Mouse (Mus musculus) frontal cortex, postnatal 10 days (tissue): ENCODE results near the gene Hist2h2aa1.
"Not testable (repeated sequence)": the region's sequence is repeated elsewhere in the genome, so short reads cannot be mapped to it uniquely, and the experiment has no call there.

Experiments used
- DNase-seq, 2 experiments: peaks; one replicate each; pipeline ENCODE4 v3.0.0; 2022; ENCODE audit warnings: low spot score in 2 of 2, mixed read lengths in 1 of 2

Gene Hist2h2aa1

DNA sequence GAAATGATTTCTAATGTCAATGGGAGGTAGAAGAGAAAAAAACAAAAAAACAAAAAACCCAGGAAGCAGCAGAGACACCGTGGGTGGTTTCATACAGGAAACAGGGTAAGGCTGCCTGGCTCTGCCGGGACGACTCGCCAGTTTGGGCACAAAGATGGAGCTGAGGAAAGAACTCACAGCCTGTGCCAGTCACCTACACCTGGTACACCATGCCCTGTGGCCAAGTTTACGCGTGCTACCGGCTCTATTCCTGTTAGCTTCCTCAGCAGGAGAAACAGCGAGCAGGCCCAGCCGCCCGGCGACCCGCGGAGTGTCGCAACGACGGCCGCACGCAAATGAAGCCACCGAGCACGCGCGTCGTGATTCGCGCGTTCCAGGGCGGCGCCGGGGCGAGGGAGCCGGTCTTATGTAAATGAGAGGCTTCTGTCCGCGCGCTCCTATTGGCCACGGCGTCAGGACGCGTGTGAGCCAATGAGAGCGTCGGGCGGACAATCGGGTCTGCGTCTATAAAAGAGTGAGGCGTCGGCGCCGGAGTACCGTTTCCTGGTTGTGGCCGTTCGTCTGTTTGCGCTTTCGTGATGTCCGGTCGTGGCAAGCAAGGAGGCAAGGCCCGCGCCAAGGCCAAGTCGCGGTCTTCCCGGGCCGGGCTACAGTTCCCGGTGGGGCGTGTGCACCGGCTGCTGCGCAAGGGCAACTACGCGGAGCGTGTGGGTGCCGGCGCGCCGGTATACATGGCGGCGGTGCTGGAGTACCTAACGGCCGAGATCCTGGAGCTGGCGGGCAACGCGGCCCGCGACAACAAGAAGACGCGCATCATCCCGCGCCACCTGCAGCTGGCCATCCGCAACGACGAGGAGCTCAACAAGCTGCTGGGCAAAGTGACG lies at the start of gene Hist2h2aa1:
Gene Hist2h2aa1 (plus strand): TSS at position 495 of the 884 bp plus-strand sequence.
- peak; percentile 83 to 85 for DNase-seq

DNA sequence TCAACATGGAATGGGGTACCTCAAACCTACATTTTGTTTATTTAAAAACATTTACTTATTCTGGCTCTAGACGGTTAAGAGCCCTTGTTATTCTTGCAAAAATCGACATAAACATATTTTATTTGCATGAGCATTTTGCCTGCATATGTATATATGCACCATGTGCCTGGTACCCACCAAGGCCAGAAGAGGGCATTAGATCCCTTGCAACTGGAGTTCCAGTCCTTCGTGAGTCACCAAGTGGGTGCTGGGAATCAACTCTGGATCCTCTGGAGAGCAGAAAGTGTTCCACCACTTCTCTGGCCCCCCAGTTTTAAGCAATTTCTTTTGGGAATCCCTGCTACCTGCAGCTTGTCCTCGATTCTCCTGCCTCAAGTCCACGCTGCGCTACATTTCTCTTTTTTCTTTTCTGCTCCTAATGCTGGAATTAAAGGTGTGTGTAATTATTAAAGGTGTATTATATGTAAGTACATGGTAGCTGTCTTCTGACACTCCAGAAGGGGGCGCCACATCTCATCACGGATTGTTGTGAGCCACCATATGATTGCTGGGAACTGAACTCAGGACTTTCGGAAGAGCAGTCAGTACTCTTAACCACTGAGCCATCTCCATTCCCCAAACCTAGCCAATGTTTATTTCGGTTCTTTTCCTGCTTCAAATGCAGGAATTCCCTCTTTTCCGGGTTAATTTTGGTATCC lies 49.5 kb upstream of the Hist2h2aa1 start:
- no peak for DNase-seq

DNA sequence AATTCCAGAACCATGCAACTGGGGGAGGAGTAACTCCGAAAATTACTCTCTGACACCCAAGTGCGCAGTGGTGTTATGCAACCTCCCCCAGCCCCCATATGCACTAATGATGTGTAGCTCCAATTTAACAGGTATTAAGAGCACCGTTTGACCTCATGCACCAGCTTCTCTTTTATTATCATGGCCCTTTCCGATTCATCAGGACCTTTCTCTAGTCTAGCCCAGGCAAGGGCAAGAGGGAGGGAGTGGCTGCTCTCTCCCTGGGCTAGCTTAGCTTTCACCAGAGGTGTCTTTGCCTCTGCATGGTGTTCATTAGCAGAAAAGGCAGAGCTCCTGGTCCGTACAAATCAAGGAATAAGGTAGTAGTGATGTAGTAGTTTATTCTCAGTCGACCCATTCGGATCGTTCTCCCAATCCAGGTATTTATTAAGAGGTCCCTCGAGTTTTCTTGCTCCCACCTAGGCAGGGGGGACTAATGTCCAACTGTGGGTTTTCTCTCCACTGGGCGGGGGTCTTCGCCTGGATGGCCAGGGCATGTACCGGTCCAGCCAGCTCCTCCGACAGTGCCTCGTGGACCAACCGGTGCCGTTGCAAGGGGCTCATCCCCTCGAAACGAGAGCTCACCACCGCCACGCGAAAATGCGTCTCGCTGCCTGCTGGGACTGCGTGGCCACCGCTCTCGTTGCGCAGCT lies 48.7 kb upstream of the Hist2h2aa1 start:
- no peak for DNase-seq

DNA sequence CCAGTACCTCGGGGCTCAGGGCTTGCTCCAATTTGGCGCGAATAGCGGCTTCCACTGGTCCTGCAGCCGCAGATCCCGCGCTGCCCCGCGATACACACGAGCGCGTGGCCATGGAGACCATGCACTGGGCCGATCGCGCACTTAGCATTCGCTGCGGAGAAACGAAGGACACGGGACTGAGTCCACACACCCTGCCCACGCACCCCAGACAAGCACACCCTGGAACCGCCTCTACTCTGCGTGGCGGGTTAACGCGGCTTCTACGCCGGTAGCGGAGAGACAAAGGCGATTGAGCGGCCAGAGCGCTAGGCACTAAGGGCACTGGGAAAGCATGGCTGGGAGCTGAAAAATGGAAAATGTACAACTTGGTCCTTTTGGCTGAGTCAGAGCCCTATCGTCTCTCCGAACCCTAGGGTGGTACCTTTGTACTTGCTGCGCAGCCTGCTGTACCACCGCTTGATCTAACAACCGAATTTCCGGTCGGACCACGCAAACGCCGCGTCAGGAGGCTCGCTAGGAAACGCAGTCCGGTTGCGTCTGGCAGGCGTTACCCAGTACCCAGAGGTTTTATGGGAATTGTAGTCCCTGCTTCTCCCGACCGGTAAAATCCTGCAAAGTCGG lies 48.1 kb upstream of the Hist2h2aa1 start:
- peak; percentile 85 to 89 for DNase-seq

DNA sequence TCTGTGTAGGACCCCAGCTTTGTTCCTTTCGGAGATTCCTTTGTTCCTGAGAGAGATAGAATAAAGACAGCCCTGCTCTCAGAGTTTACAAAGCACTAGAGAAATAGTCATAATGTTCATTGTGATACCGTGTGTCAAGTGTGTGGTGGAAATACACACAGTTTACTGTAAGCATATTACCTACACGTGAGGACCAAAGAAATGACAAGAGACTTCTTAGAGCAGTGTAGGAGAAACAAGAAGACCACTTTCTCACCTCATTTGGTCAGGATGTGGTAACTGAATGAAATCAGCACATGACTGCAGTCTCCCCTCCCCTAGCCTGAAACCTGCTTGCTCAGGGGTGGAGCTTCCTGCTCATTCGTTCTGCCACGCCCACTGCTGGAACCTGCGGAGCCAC lies 47.1 kb upstream of the Hist2h2aa1 start:
- no peak for DNase-seq

DNA sequence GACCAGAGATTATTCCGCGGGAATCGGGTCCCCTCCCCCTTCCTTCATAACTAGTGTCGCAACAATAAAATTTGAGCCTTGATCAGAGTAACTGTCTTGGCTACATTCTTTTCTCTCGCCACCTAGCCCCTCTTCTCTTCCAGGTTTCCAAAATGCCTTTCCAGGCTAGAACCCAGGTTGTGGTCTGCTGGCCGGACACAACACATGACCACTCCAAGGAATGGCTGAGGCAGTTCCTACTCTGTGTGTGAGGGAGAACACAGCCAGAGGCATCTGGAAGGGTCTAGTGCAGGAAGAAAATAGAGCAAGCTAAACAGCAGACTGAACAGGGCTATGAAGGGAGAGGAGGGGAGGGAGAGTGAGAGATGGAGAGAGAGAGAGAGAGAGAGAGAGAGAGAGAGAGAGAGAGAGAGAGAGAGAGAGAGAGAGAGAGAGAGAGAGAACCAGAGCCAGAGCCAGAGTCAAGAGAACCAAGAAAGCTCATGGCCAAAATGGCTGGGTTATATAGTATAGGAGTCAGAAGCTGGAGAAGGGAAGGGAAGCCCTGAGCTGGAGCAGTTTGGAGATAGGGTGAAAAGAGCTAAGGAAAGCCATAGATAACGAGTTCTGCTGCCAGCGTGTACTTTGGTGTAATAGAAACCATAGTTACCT lies 46.6 kb upstream of the Hist2h2aa1 start:
- not testable (repeated sequence) for DNase-seq

- DNase-seq: no peak
Measured at GRCm38 (mm10) chr3:96199731-96200130, 45.6 kb upstream of the Hist2h2aa1 start.

- no peak for DNase-seq
Measured at GRCm38 (mm10) chr3:96207819-96208218, 37.5 kb upstream of the Hist2h2aa1 start.

- no peak for DNase-seq
Measured at GRCm38 (mm10) chr3:96209242-96209641, 36.1 kb upstream of the Hist2h2aa1 start.

DNA sequence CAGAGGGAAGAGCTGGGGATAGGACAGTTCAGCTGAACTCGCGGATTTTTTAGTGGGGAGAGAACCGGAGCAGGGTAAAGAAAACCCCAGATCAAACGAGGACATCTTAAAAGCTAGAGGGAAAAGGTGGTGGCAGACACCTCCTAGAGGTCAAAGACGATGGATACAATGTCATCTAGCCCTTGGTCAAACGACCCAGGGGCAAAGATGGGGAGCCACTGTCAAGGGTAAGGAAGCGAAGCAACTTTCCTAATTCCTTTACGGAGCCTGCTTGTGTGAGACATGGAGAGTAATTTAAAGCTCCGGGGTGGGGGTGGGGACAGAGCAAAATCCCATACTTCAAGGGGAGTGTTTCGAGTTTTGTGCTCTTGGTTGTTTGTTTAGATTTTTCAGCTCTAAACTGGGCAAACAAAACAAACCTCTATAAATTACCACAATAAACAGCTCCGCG lies 26.1 kb upstream of the Hist2h2aa1 start:
- DNase-seq: no peak

DNA sequence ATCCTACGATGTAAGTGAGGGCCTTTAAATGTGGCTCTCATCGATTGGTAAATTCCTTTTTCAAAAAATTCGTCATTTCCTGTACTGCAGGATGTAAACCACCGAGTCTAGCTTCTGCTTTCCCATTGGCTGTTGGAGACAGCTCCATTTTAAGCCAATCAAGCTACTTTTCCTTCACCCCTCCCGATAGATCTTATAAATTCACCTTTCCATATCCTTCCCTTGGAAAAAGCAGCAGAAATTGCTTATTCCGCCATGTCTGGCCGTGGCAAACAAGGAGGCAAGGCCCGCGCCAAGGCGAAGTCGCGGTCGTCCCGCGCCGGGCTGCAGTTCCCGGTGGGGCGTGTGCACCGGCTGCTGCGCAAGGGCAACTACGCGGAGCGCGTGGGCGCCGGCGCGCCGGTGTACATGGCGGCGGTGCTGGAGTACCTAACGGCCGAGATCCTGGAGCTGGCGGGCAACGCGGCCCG lies 25.6 kb upstream of the Hist2h2aa1 start, which contains the start of the genes Bola1 and Hist2h2ab:
Gene Bola1 (minus strand): TSS at position 49 of the 470 bp plus-strand sequence.
Gene Hist2h2ab (plus strand): TSS at position 205 of the 470 bp plus-strand sequence.
- peak; percentile 61 to 73 for DNase-seq

DNA sequence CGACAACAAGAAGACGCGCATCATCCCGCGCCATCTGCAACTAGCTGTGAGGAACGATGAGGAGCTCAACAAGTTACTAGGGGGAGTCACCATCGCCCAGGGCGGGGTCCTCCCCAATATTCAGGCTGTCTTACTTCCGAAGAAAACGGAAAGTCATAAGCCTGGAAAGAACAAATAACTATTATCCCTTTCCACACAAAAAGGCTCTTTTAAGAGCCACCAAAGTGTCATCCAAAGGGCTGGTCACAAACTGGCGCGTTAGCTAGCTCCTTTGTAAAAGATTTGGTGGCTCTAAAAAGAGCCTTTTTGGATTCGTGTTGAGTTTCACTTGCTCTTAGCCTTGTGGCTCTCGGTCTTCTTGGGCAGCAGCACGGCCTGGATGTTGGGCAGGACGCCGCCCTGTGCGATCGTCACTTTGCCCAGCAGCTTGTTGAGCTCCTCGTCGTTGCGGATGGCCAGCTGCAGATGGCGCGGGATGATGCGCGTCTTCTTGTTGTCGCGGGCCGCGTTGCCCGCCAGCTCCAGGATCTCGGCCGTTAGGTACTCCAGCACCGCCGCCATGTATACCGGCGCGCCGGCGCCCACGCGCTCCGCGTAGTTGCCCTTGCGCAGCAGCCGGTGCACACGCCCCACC lies 25.0 kb upstream of the Hist2h2aa1 start:
- not testable (repeated sequence) for DNase-seq

DNA sequence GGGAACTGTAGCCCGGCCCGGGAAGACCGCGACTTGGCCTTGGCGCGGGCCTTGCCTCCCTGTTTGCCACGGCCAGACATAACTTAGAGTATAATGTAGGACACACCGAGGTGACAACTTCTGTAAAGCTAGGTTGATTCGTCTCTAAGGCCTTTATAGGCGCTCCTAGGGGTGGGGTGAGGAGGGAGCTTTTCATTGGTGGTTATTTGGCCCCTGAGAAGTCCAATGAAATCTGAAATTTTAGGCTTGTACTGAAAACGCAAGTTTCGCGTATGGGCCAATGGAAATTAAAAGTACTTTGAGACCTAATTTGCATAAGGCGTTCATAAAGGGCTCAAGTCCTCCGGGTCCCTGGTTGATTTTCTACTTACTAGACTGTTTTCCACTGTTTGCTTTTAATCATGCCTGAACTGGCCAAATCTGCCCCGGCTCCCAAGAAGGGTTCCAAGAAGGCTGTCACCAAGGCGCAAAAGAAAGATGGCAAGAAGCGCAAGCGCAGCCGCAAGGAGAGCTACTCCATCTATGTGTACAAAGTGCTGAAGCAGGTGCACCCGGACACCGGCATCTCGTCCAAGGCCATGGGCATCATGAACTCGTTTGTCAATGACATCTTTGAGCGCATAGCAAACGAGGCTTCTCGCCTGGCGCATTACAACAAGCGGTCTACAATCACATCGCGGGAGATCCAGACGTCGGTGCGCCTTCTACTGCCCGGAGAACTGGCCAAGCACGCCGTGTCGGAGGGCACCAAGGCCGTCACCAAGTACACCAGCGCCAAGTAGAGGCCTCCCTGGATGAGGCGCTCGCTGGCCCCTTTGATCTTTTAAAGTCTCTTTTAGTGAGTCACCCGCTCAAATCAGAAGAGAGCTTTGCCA lies 24.3 kb upstream of the Hist2h2aa1 start, which contains the start of the genes Hist2h2ac and Hist2h2be:
Gene Hist2h2ac (minus strand): TSS at position 116 of the 875 bp plus-strand sequence.
Gene Hist2h2be (plus strand): TSS at position 355 of the 875 bp plus-strand sequence.
- DNase-seq: peak; percentile 80

DNA sequence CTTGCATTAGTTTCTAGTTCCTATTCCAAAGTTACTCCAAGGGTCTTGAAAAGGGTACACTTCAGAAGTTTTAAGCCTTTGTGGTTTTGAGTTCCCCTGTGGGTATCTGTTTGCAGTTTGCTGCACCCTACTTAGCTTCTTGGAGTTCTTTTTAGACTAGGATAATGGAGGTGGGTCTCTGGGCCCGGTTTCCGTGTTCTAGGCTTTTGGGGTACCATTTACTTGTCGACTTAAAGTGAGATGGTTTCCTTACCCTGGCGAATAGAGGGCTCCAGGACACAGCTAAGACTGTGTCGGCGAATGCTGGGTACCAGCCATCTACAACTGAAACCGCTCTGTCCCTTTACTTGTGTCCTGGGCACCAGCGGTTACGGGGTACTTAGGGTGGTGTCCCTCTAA lies 23.7 kb upstream of the Hist2h2aa1 start:
- DNase-seq: no peak

DNA sequence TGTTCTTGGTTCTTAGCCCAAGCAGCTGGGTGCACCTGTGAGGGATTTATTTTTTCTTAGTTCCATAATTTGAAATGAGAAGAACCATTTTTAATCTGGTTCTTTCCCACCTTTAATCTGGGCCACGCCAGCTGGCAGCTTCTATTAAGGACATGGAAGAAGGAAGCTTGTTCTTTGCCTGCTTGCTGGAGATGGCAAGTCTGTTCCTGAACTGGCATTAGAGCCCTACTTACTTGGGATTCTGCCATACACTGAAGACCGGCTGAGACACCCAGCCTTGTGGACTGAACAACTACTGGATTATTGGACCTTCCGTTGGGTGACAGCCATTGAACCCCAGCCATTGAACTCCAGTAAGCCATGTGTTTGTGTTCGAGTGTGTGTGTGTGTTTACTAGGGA lies 22.5 kb upstream of the Hist2h2aa1 start:
- DNase-seq: no peak

DNA sequence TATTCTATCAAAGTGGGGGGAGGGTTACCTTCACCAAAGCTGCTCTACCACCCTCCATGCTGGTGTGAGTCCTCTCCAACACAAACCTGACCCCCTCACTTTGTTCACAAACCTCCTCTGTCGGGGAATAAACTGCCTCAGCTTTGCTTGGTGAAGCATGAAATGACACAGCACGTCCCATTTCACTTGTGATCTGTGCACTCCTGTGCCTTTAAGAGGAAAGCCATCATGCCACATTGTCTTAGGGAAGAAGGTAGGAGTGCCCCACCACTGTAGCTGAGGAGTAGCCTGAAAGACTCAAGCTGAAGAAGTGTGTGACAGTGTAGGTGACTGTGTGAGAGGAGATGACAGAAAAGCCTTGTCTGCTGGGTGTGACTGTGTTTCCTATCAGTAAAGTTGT lies 19.9 kb upstream of the Hist2h2aa1 start:
- DNase-seq: no peak

DNA sequence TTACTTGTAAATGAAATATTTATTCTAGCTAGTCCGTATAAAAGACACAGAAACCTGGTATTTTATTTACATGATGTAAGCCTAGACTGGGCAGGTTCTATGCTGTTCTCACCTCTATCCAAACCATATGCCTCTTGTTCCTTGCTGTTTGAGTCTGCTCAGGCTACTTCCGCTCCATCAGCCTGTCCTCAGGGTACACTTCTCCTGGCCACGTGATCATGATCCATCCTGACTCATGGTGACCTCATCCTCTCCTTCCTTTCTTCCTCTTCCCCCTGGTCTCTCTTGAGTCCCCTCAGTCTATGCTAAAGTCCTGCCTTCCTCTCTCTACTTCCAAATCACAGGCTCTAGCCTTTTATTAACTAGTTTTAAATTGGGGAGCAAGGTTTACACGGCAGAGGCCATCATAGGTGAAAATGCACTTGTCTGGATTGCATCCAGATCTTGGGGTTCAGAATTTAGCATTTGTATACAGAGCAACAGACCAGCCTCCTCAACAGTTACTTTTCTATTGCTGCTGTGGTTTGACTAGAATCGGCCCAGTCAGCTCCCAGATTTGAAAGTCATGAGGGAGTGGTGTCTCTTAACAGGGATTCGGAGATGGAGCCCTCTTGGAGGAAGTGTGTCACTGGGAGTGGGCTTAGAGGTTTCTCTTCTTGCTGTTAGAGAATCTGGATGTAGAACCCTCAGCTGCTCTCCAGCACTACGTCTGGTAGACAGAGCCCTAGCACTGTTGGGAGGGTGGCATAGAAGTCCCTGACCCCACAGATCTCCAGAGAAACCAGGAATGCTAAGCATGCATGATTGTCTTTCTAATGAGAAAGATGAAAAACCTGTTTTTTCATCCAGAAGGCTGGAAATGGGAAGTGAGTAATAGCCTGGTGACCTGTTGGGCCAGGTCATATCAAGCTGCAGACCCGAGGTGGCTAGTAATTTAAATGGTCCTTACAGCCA lies 18.3 kb upstream of the Hist2h2aa1 start:
- DNase-seq: no peak

DNA sequence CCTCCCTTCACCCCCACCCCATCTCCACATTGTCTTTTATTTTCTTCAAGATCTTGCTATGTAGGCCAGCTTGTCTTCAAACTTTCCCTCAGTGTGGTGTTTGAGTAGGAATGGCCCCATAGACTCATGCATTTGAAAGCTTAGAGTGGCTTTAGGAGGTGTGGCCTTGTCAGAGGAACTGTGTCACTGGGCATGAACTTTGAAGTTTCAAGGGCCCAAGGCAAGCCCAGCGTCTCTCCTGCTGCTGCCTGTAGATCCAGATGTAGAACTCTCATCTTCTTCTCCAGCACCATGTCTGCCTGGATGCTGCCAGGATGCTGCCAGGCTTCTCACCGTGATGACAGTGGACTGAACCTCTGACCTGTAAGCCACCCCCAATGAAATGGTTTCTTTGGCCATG lies 16.5 kb upstream of the Hist2h2aa1 start:
- no peak for DNase-seq
